Mouse (Mus musculus): ENCODE results near the gene Ncam1. TPM values are rescaled to one million over a fixed set of nuclear protein-coding genes. Genes with fewer than 3 reads are reported as not detected.

Gene Ncam1
- polyA plus RNA-seq, 1 experiment = 9.3 TPM

- no peak for DNase-seq (ENCODE audit: low read depth)
Observed at GRCm38 (mm10) chr9:49622928-49623676, 175.6 kb downstream of the Ncam1 start.

GRCm38 (mm10) chr9:49621691-49622090 is 177.0 kb downstream of the Ncam1 start:
- DNase-seq (ENCODE audit: low read depth) = no peak

DNA sequence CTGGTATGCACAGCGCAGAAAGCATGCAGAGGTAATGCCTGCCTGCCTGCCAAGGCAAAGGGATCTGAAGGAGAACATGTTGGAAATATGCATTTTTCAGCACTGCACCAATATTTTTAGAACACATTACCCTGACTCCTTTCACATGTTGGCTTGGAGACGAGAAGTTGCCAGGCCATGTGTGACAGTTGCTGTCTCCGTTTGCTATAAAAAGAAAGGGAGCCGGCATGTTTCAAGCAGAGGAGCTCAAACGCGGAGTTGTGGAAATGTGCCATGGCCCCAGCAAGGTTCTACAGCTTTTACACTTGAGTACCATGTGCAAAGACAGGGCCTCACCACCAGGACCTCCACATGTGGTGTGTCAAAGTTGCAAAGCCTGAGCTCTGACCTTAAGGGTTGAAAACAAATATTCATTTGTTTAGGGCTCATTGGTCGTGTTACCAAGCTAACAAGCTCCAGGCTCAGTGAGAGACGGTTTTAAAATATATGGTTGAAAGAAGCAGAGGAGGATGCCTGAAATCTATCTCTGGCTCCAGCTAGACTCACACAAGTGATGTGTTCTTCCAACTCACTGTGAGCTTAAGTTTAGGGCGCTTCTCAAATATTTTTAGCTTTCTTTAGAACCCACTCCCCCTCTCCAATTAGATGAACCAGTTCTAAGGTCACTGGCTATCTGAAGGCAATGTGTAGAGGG is 179.9 kb downstream of the Ncam1 start:
- DNase-seq (ENCODE audit: low read depth) = no peak

- no peak for DNase-seq (ENCODE audit: low read depth)
Observed at GRCm38 (mm10) chr9:49618266-49618665, 180.5 kb downstream of the Ncam1 start.

GRCm38 (mm10) chr9:49617216-49617615 is 181.5 kb downstream of the Ncam1 start:
- DNase-seq (ENCODE audit: low read depth) = no peak

- DNase-seq (ENCODE audit: low read depth) = no peak
Observed at GRCm38 (mm10) chr9:49612387-49612786, 186.3 kb downstream of the Ncam1 start.

DNA sequence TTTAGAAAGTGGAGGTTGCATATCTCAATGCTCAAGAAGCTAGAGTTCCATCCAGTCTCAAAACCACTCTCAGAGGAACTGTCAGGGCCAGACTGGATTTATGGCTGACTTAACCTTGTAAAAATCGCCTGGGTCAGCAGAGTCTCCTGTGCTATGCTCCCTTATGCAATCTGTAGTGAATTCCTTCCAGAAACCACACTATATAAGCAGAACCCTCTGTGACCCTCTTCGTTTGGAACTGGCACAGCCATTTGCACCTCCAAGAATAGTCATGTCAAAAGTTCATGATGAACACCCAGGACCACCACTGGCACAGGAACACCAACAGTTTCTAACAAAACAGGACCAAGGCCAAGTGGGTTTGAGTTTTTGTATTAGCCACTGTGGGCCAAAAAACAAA is 190.5 kb downstream of the Ncam1 start:
- DNase-seq (ENCODE audit: low read depth) = no peak

GRCm38 (mm10) chr9:49606717-49607116 is 192.0 kb downstream of the Ncam1 start:
- DNase-seq (ENCODE audit: low read depth) = no peak

DNA sequence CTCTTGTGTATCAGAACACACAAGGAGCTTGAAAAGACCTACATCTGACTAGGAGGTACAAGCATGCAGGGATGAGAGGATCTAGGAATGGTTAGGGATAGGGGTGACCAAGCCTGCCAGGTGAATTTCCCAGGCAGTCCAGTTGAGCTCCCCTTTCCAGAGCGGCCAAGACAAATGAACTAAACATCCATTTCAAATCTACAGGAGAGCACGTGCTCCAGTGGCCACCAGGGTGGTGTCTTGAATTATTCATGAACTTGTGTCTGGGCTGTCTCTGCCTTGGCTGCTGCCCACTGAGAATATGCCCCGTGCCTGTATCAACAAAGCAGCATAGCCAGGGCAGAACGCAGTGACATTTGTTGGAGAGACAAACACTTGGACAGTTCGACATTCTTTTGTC is 192.4 kb downstream of the Ncam1 start:
- DNase-seq (ENCODE audit: low read depth) = no peak

- no peak for DNase-seq (ENCODE audit: low read depth)
Observed at GRCm38 (mm10) chr9:49605791-49606190, 192.9 kb downstream of the Ncam1 start.

DNA sequence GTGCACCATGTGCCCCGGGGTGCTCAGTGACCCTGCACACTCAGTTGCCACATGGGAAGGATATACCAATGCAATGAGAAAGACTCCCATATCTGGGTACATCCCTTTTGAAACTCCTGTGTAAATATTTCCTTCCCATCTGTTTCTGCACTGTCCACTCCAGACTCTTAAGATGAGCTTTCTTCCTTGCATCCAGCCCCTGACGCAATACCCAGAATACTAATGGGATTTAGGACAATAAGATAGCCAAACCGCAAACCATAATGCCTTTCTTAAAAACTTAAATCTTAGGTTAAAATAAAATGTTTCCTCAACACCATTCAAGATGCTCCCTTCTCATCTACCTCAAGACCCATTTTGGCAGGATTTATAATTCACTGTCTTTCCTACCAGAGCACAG is 193.4 kb downstream of the Ncam1 start:
- DNase-seq (ENCODE audit: low read depth) = no peak

GRCm38 (mm10) chr9:49601215-49601614 is 197.5 kb downstream of the Ncam1 start:
- DNase-seq (ENCODE audit: low read depth) = no peak

GRCm38 (mm10) chr9:49595635-49596348 is 202.9 kb downstream of the Ncam1 start:
- no peak for DNase-seq (ENCODE audit: low read depth)

- no peak for DNase-seq (ENCODE audit: low read depth)
Observed at GRCm38 (mm10) chr9:49594876-49595634, 203.7 kb downstream of the Ncam1 start.

GRCm38 (mm10) chr9:49593951-49594536 is 204.7 kb downstream of the Ncam1 start:
- DNase-seq (ENCODE audit: low read depth) = peak; percentile 90

DNA sequence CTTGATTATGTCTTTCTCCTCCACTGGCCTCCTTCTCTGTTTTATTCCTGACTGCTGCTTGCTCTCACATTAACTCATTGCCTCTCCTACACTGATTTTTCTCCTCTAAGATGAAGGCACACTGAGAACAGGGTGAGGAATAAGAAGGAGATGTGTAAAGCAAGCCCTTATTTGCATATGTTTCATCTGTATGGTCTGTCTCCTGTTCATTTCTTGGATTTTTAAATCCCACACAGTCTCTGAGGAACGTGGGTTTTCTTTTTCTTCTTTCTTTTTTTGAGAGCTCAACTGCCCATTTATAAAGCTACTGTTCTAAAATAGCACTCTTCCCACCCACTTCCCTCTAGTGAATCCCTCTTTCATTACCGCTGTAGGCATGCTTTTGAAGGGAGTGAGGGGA is 206.7 kb downstream of the Ncam1 start:
- no peak for DNase-seq (ENCODE audit: low read depth)

DNA sequence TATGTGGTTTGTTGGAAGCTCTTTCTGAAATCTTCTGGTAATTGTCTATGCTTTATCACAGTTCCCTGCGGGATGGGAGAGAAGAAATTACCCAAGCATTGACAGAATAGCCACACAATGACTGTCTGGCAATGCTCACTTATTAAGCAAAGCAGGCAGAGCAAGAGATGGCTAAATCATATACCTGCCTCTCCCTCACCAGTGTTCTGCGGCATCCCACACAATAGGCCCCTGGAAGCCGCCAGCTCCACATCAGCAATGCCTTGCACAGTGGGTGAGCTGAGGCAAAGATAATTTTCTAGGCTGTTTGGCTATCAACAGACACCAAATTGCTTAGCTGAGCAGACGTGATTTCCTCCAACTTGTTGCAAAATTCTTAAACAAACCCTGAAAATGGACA is 208.5 kb downstream of the Ncam1 start:
- DNase-seq (ENCODE audit: low read depth) = no peak

- DNase-seq (ENCODE audit: low read depth) = no peak
Observed at GRCm38 (mm10) chr9:49577136-49577535, 221.6 kb downstream of the Ncam1 start.

DNA sequence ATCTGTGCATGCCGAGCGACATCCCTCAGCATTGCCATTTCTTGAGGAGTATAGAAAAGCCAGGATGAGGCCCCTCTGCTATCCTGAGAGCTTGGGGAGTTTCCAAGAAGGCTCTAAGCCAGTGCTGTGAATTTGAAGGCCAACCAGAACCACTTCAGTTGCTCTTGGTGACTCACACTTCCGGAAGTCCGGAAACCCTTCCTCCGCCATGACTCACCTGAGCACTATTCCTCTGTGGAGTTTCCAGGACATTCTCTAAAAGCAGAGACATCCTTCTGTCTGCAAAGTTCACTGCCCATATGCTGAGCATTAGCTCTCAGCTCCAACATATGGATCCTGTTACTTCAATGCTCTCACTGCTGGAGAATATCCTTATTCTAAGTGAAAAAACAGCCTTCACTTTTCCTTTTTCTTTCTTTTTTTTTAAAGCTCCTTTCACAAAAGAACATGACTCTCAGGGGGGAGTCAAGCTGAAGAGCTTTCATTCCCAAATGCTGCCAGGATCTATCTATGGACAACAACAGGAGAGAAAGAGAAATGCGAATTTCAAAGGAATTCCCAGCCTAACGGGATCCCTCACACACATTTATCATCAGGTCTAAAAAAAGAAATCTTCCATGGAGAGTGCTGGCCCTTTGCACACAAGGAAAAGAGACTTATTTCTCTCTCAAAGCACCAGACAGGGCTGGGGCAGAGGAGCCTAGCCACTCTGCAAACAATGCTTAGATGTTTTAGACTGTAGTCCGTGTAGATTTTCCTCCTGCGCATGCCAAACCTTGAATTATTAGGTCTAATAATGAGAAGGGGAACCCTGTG is 226.8 kb downstream of the Ncam1 start:
- no peak for DNase-seq (ENCODE audit: low read depth)
